Mouse (Mus musculus) central nervous system, embryonic 11.5 days (tissue): Measurements from ENCODE around the gene Crmp1. TPM values are rescaled to one million over a fixed set of nuclear protein-coding genes. Genes with fewer than 3 reads are reported as not detected.

Source experiments
- polyA plus RNA-seq: library from polyadenylated mRNA; depleted of rRNA; stranded (reverse); fragments of >200 nt; gene quantifications from 2 replicates; pipeline ENCODE4 v1.2.3, GENCODE M21; 2012; rRNA removed

The Crmp1 gene
- polyA plus RNA-seq = 220 and 242 TPM in 2 replicates

GRCm38 (mm10) chr5:37241651-37242151 lies at the start of gene Crmp1:
Gene Crmp1 (plus strand): TSS chr5:37241940.

DNA sequence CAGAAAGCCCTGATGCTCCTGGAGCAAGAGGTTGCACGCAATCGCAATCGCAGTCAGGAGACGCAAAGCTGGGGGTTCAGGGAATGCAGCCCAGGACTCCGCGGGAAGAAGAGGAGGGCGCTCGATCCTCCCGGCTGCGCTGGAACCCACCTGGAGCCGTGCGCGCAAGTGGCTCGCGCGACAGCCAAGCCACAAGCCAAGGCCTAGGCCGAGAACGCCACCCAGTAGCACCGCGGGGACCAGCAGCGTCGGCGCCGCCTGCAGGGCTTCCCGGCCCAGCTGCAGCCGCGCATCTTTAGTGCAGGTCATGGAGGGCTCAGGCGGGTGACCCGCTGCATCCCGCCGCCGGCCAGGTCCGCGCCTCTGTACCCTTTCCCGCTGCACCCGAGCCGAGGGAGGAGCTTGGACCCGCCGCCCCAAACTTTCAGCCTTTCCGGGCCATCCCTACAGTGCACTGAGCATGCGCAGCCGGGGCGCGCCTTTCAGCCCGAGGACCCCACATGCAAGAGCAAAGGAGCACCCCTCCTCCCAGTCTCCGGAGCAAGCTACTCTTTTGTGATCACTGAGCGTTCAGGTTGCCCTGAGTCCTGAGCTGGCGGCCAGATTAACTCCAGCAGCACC lies 94.9 kb downstream of the Crmp1 start, which contains the start of gene Evc:
Evc (minus strand) TSS at position 410 of the 621 bp plus-strand sequence.

DNA sequence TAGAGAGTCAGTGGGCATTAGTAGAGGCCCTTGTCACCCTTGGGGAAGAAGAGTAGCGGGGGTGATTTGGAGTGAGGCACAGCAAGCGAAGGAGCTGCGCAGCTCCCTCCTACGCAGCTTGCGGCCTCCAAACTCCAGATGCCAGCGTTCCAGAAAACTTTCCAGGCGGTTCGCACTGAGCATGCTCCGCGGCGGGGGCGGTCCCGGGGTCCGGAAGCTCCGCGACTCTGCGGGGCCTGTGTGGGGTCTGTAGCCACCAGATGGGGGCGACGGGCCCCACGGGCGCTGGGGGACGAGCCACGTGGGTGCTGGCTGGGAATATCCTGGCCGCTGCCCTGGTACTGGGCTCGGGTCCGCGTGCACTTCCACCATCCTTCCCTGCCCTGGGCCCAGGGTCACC lies 96.5 kb downstream of the Crmp1 start, which contains the start of gene Evc2:
Evc2 (plus strand) TSS at position 212 of the 400 bp plus-strand sequence.

Other genes starting within 250 kb of the Crmp1 start
- 0.38 and 0.47 TPM in 2 replicates for gene Gm1043, start 156.6 kb upstream of the Crmp1 start, polyA plus RNA-seq
- 39.0 and 46.1 TPM in 2 replicates for gene Evc, start 95.0 kb downstream of the Crmp1 start, polyA plus RNA-seq
- gene Evc2, start 96.6 kb downstream of the Crmp1 start, polyA plus RNA-seq = 20.3 and 22.5 TPM in 2 replicates